Mouse (Mus musculus): Measurements from ENCODE around the gene Map2k4.
A peak's percentile ranks its signal among the peaks of the same experiment; 100 is the strongest.

DNA sequence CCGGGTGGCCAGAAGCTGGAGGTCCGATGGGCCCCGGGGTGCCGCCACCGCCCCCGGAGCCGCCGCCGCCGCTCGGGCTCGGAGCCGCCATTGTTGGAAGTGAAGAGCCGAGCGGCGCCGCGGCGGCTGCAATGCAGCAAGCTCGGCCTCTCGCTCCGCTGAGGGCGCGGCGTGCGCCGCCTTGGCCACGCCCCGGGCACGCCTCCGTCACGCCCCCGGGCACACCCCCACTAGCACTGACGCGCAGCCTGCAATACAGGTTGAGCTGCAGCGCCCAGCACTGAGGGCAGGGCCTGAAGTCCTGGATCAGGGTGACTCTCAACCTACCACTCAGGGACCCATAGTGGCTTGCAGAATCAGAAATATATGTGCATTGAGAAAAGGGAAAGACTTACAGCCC lies at the start of gene Map2k4:
- peak; percentile 97 for TF ChIP-seq POLR2A (IDR thresholded peaks at IDR 0.05; ENCODE audit: insufficient read depth, low read depth, low read length)
- no peak for TF ChIP-seq CTCF (IDR thresholded peaks at IDR 0.05; ENCODE audit: insufficient read depth, low read depth, low read length)
